Comparison of ENCODE assay signal across 8 mouse cellular contexts in the genomic region with DNA sequence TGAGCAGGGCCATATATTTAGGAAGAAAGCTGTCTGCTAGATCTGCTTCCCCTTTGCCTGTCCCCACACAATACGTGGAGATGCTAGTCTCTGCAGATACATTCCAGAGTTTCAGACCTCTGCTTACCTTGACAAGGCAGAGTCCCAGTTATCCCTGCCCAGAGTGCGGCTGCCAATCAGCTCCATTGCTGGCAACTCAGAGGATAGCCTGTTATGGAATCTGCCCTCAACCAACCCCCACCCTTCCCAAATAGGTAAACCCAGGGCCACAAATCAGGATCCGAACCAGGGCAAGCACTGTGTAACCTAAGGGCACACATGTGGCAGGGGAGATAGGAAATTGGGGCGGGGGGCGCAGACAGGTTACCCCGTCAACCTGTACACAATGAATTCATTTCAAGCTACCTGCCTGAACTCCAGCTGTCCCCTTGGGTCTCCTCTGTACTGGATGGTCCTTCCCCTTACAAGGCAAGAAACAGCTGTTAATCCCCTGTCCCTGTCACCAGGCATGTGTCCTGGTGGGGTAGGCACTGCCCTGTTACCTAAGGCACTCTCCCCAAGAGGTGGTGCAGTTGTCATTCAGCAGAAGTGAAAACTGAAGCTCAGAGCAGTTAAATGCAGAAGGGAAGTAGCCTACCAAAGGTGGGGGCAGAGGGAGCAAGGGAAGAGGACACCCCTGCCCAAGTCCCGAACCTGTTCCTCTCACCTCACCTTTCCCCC. TPM values are rescaled to one million over a fixed set of nuclear protein-coding genes. Genes with fewer than 3 reads are reported as not detected.
DNase-seq lines count a peak whose midpoint lies in the region; ATAC-seq and TF ChIP-seq lines count a peak whose summit lies in the region.

No protein-coding gene starts in this region.

- H3K4me2 ChIP-seq in forebrain, postnatal 0 days (ENCODE audit: low read depth): peak overlapping the region; percentile 92
- peak overlapping the region; percentile 85 for H3K4me2 ChIP-seq in kidney, postnatal 0 days (ENCODE audit: low read length)
- H3K4me2 ChIP-seq in midbrain, embryonic 16.5 days (ENCODE audit: low read length): peak overlapping the region; percentile 95

- H3K27me3 ChIP-seq in spleen, adult 2 months (ENCODE audit: control insufficient read depth, insufficient read depth, low read length): no peaks in the 10 kb centered on the region
- H3K27me3 ChIP-seq in forebrain, postnatal 0 days (ENCODE audit: insufficient read depth, low read length): no peaks in the 10 kb centered on the region
- no peaks in the 10 kb centered on the region for H3K27me3 ChIP-seq in kidney, postnatal 0 days (ENCODE audit: insufficient read depth, low read length)
- no peaks in the 10 kb centered on the region for H3K27me3 ChIP-seq in midbrain, embryonic 16.5 days (ENCODE audit: control insufficient read depth, insufficient read depth, low read depth, low read length)

- 66% methylated on average over 7 of the region's 7 CpGs for WGBS in spleen, adult 2 months
- 67% methylated on average over 7 of the region's 7 CpGs for WGBS in forebrain, postnatal 0 days
- WGBS in kidney, postnatal 0 days: 67% methylated on average over 7 of the region's 7 CpGs
- WGBS in midbrain, embryonic 16.5 days: 72% methylated on average over 7 of the region's 7 CpGs

- TF ChIP-seq POLR2A in spleen, adult 2 months (IDR thresholded peaks at IDR 0.05; ENCODE audit: low read depth, low read length): no peak

- H3K4me1 ChIP-seq in spleen, adult 2 months (ENCODE audit: control insufficient read depth, insufficient read depth, insufficient read length): peaks cover 18% of the 10 kb centered on the region; the same call in 1 of the 2 replicates
- H3K4me1 ChIP-seq in forebrain, postnatal 0 days (ENCODE audit: insufficient read depth): peaks cover 20% of the 10 kb centered on the region
- peaks cover 21% of the 10 kb centered on the region for H3K4me1 ChIP-seq in kidney, postnatal 0 days (replicated peaks; ENCODE audit: insufficient read depth, low read length)
- peaks cover 27% of the 10 kb centered on the region for H3K4me1 ChIP-seq in midbrain, embryonic 16.5 days (ENCODE audit: control insufficient read depth, insufficient read depth, low read length)

- peak overlapping the region; percentile 70; the same call in 1 of the 2 replicates for H3K4me3 ChIP-seq in spleen, adult 2 months (ENCODE audit: extremely low read depth, insufficient read depth, insufficient read length)
- peak overlapping the region; percentile 91 for H3K4me3 ChIP-seq in forebrain, postnatal 0 days (ENCODE audit: low read depth, low read length)
- peak overlapping the region; percentile 84 for H3K4me3 ChIP-seq in kidney, postnatal 0 days (replicated peaks; ENCODE audit: low read depth, low read length)
- H3K4me3 ChIP-seq in midbrain, embryonic 16.5 days (ENCODE audit: low read depth, low read length): peak overlapping the region; percentile 94

- no peaks in the 10 kb centered on the region for H3K36me3 ChIP-seq in spleen, adult 2 months (ENCODE audit: control insufficient read depth, insufficient read depth, low read length)
- H3K36me3 ChIP-seq in forebrain, postnatal 0 days (ENCODE audit: insufficient read depth): peaks cover 8% of the 10 kb centered on the region
- no peaks in the 10 kb centered on the region for H3K36me3 ChIP-seq in kidney, postnatal 0 days (ENCODE audit: insufficient read depth, low read length)
- H3K36me3 ChIP-seq in midbrain, embryonic 16.5 days (ENCODE audit: control insufficient read depth, insufficient read depth, low read length): no peaks in the 10 kb centered on the region

- ATAC-seq in forebrain, postnatal 0 days: no peak
- ATAC-seq in kidney, postnatal 0 days (replicated peaks; ENCODE audit: low FRiP score, low read depth): no peak
- ATAC-seq in midbrain, embryonic 16.5 days: no peak; the same call in 1 of the 2 replicates
- ATAC-seq in activated CD4-positive, CD25-positive, alpha-beta regulatory T cell, adult 4 months: no peak

- peak; percentile 30 to 52 for DNase-seq in spleen, adult 2 months (ENCODE audit: low read depth in 1 of 2, low spot score in 2 of 2)
- DNase-seq in spleen, postnatal 14 days (ENCODE audit: low spot score in 2 of 2): no peak
- no peak for DNase-seq in forebrain, postnatal 0 days
- DNase-seq in kidney, postnatal 0 days (ENCODE audit: low spot score): no peak
- no peak for DNase-seq in layer of hippocampus, adult 9-10 months (ENCODE audit: low spot score)
- no peak for DNase-seq in spleen, adult 12 weeks (ENCODE audit: low spot score)

- H3K27ac ChIP-seq in spleen, adult 2 months (ENCODE audit: insufficient read depth, low read length): peak overlapping the region; percentile 77; the same call in 1 of the 2 replicates
- no peak overlapping the region for H3K27ac ChIP-seq in forebrain, postnatal 0 days (ENCODE audit: low read depth, low read length)
- H3K27ac ChIP-seq in kidney, postnatal 0 days: peak overlapping the region; percentile 93; the same call in 1 of the 2 replicates
- H3K27ac ChIP-seq in midbrain, embryonic 16.5 days (ENCODE audit: low read length): no peak overlapping the region

- TF ChIP-seq CTCF in spleen, adult 2 months (IDR thresholded peaks at IDR 0.05; ENCODE audit: extremely low read depth, insufficient read depth, insufficient read length, insufficient replicate concordance): no peak
- TF ChIP-seq CTCF in forebrain, postnatal 0 days (IDR thresholded peaks at IDR 0.05; ENCODE audit: low read depth): no peak
- TF ChIP-seq CTCF in kidney, postnatal 0 days (IDR thresholded peaks at IDR 0.05; ENCODE audit: low read depth): no peak

- H3K9me3 ChIP-seq in forebrain, postnatal 0 days (ENCODE audit: low read length): no peaks in the 10 kb centered on the region
- H3K9me3 ChIP-seq in kidney, postnatal 0 days (replicated peaks; ENCODE audit: low read length): no peaks in the 10 kb centered on the region
- no peaks in the 10 kb centered on the region for H3K9me3 ChIP-seq in midbrain, embryonic 16.5 days (replicated peaks; ENCODE audit: control insufficient read depth, low read length, poor library complexity, severe bottlenecking)

- peak overlapping the region; percentile 91 for H3K9ac ChIP-seq in forebrain, postnatal 0 days
- peak overlapping the region; percentile 99 for H3K9ac ChIP-seq in kidney, postnatal 0 days (ENCODE audit: low read depth, low read length)
- peak overlapping the region; percentile 96 for H3K9ac ChIP-seq in midbrain, embryonic 16.5 days (ENCODE audit: low read depth, low read length)

RNA-seq across cellular contexts. Expression of a gene that starts 1.1 kb away (rescaled TPM):
- 16.4 and 18.6 TPM in 2 replicates for polyA plus RNA-seq in spleen, adult 2 months (2012; rRNA removed)
- 21.5 and 30.3 TPM in 2 replicates for total RNA-seq in forebrain, postnatal 0 days (2014; rRNA removed)
- polyA plus RNA-seq in forebrain, postnatal 0 days (2015; fragmentation: Nextera tagmentation; extraction: Ambion mirVana): 3.7 and 4.7 TPM in 2 replicates
- 5.3 and 5.4 TPM in 2 replicates for polyA plus RNA-seq in kidney, postnatal 0 days (2015; fragmentation: Nextera tagmentation; extraction: Ambion mirVana)
- polyA plus RNA-seq in midbrain, embryonic 16.5 days (2015; fragmentation: Nextera tagmentation; extraction: Ambion mirVana): 8.2 and 9.3 TPM in 2 replicates
- 1 to 10 TPM; 3.1 to 3.3 TPM for polyA plus RNA-seq in activated CD4-positive, CD25-positive, alpha-beta regulatory T cell, adult 4 months (2017; shearing (Covaris generic))

Comparison
In these comparisons a context has a peak if more than half of its experiments do, and no peak if none do; other contexts are left out.
1. DNase-seq: peak in spleen, adult 2 months (2 of 2); none in spleen, postnatal 14 days (0 of 2), forebrain, postnatal 0 days (single experiment), kidney, postnatal 0 days (single experiment), layer of hippocampus, adult 9-10 months (single experiment) and spleen, adult 12 weeks (single experiment).
2. H3K27ac ChIP-seq: peak in spleen, adult 2 months (single experiment) and kidney, postnatal 0 days (single experiment); none in forebrain, postnatal 0 days (single experiment) and midbrain, embryonic 16.5 days (single experiment).
3. Peak in every context shown above with its lines, with median percentiles within 50 percentile points of each other: H3K4me3 ChIP-seq, H3K4me2 ChIP-seq and H3K9ac ChIP-seq.